Mouse (Mus musculus) spleen, adult 18-20 months (tissue): Measurements from ENCODE around the gene Sergef.

Experiments
- DNase-seq, 2 experiments: peaks; one replicate each; pipeline ENCODE4 v3.0.0; 2022; ENCODE audit warnings: mixed read lengths in 2 of 2

Gene Sergef

DNA sequence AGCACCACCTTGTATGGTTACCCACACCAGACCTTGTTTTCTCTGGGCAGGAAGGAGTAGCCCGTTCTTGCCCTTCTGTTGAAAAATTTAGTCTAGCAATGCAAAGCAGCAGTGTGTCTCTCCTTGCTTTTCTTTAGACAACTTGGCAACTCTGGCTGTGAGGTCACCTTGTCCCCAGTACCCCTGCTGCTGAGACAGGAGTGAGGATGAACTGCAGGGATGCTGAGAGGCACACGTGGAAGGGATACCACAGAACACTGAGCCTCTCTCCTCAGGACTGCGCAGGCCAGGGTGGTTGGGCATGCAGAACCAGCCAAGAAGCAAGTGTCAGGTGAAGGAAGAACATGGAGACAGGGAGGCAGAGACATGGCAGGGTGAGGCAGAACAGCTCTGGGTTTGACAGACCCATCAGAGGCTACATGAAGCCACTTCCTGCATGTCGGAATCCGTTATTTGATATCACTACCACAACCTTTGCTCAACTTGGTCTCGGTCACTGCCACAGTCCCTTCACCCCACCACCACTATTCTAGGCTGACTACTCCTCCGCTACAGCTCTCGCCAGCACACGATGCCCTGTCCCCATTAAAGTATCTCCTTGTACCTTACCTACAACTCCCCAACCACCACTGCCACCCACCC is 103.0 kb downstream of the Sergef start:
- no peak for DNase-seq

DNA sequence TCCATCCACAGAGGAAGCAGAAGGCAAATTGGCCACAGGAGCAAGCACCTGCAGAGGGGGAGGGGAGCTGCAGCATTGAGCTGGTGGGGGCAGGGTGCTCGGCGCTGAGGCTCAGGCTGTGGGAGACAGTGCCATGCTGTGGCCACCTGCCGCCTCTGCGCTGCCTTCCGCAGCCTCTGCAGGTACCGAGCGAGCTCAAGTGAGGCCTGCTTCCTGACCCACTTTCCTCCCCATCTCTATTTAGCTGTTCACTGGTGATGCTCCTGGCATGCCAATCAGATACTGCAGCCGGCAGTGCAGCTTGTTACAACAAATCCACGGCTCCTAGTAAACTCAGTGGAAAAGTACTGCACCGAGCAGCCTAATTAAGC is 104.2 kb downstream of the Sergef start:
- DNase-seq: peak in 1 of 2 experiments; percentile 13

DNA sequence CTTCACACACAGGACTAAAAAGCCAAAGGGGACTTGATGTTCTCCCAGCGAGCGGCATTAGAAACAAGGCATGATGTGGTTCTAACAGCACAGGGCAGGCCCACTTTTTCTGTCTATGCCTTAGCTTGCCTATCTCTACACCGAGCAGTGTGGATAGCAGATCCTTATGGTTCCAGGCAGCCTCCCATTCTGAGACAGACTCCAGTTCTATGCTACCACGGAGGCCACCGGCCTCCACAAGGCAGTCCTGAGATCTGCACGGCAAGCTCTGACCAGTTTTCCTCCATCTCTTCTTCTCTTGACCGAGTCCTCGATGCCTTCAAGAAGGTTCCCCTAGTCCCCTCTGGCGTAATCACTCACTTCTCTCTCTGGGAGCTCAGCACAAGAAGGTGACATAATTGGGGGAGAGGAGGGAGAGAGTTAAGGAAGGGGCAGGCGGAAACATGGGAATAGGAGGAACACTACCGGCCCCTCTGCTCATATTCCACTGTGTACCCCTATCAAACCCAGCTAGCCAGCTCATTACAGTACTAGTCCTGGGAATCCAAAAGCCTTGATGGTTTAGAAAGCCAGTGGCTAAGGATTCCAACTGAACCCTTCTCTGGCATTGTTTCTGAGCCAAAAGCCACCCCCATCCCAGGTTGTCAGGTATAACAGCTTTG is 104.7 kb downstream of the Sergef start:
- no peak for DNase-seq

DNA sequence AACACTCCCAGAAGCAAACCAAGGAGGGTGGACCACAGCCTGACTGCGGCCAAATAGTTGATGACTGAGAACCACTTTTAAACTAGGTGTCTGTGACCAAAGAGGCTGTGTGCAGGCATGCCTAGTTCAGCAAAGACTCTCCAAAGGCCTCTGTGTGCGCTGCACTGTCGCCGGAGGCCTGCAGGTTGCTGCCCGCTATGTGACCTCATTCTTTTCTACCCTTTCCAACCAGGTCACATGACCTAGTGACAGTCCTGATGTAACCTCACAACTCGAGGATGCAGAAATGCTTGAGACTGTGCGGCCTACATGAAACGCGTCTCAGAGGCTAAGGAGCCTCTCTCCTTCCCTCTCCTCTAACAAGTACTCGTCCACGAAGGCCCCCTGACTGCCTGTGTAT is 106.1 kb downstream of the Sergef start:
- DNase-seq: no peak

DNA sequence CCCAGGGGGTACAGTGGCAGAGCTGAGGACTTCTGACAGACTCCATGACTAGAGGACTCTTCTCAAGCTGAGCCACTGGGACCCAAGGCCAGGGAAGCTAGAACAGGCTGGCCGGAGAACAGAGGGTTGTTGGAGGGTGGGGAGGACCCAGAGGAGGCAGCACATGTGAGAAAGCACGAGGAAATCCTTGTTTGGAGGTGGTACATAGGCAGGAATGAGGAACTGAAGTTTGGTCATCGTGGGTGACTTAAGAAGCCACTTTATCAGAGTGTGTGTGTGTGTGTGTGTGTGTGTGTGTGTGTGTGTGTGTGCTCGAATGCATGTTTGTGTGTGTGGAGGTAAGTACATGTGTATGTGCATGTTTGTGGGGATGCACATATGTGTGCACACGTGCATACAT is 108.3 kb downstream of the Sergef start:
- DNase-seq: no peak

DNA sequence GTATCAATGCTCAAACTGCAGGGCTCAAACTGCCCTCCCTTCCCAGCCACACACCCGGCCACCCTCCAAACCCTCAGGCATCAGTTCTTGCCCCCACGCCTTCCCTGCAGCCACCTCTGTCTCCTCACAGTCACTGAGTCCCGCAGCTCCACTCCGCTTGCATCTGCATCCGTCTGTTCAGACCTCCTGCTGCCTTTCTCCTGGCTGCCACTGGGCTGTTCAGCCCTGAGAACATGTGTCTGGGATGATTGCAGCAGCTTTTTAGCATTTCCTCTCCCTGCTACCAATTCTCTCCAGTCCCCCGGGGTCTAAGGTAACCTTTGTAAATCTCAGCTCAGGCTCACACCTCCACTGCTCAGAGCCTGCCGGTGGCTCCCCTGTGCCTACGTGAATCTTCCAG is 109.7 kb downstream of the Sergef start:
- DNase-seq: no peak

DNA sequence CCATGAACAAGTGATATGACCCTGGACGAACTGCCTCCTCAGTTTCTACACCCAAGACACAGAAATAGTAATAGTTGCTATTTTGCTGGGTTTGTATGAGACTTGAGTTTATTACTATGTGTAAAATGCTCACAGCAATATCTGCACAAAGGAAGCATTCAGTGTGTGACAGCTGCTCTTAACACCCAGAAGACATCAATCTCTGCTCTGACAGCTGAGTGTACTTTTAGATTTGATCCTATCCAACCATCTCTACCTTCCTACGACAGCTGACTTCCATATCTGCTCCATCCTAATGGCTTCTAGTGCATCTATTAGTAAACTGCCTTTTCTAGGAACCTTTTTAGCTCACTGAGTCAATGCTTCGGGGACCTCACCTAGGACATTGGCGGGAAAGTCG is 110.3 kb downstream of the Sergef start:
- no peak for DNase-seq

DNA sequence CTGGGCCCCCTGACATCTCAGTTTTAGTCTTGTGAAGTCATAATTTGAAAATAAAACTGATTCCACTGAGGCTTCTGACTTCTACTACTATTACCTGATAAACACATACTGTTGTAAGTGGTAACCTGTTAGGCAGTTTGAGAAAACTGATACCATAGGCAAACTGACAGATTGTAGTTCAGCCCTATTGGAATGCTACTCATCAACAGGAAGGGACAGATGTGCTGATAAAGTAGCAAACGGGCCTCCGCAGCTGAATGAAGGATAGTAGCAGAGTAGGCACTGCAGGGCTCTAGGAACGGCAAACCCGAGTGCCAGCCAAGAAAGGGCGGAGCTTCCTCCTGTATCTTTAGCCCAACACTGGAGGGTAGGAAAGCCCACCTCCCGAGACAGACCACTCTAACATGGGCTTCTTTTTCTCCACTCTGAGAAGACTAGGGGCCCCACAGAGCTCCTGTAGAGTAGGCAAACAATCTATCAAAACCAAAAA is 112.9 kb downstream of the Sergef start:
- DNase-seq: no peak

DNA sequence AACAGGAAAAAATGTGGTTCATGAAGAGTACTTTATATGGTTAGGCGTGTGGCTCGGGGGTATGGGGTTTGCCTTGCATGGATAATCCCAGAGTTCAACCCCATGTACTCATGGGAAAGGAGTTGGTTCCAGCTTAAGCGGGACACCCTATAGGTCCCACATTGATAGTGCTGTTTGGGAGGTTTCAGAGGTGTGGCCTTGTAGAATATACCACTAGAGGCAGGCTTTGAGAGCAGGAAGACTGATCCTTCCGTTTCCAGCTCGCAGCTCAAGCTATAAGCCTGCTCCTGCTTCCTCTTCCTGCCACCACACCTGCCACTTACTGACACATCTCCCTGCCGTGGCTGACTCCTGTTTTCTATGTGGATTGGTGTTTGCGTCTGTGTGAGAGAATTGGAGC is 116.4 kb downstream of the Sergef start:
- DNase-seq: no peak

DNA sequence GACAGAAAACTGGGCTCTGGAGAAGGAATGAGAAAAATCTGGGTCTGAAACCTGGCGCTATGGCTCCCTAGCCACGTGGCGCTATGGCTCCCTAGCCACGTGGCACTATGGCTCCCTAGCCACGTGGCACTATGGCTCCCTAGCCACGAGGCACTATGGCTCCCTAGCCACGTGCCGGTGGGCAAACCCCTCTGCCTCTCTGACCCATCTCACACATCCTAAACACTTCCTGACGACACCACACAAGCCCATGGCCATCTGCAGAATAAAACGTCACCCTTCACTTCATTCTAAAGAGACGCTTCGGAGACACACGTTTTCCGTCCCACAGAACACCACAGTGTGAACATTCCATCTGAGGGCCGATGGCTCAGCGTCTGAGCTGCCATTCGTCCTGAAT is 117.8 kb downstream of the Sergef start:
- no peak for DNase-seq

DNA sequence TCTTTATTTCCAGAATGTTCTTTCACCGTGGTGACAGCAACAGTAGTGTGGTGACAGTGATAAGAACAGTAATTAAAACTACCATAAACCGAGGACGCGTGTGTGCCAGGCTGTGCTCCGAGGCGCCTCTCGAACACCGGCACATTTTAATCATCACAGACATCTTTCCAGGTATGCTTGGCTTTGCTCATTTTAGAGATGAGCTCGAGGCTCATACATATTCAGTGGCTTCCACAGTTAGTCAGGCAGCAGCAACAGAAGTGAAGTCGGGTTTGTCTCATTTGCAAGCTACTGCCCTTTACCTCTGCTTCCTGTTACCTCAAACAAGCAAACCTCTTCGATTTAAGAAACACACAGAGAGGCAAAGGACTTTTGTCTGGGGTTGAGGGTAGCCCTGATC is 120.5 kb downstream of the Sergef start:
- no peak for DNase-seq

DNA sequence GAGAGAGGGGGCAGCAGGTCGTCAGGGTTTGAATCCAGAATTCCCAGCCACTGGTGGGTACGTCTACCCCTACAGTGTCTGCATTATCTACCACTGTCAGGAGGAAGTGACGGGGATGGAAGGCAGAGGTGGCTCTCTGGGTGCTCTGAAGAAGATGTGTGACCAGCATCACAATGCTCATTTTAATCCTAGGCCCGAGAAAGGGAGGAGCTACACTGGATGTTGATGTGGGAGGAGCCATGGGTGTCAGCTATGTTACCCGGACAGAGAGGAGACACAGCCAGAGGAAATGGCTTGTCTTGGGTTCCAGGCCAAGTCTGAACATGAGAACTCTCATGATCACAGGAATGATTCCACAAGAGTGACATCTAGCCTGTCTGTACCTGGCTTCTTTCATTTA is 122.4 kb downstream of the Sergef start:
- no peak for DNase-seq

DNA sequence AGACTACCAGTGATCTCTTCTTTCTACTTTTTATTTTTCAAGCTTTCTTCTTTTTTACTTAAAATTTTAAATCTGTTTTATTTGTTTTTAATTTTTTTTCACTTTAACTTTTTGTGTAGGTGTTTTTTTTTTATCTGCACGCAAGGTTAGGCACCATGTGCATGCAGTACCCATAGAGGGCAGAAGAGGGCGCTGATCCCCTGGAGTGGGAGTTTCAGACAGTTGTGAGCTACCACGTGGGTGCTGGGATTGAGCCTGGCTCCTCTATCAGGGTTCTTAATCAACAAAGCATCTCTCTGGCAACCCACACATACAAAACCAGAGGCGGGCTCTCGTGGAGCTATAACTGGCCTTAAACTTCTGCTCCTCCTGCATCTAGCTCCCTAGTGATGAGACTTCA is 123.6 kb downstream of the Sergef start:
- DNase-seq: no peak

DNA sequence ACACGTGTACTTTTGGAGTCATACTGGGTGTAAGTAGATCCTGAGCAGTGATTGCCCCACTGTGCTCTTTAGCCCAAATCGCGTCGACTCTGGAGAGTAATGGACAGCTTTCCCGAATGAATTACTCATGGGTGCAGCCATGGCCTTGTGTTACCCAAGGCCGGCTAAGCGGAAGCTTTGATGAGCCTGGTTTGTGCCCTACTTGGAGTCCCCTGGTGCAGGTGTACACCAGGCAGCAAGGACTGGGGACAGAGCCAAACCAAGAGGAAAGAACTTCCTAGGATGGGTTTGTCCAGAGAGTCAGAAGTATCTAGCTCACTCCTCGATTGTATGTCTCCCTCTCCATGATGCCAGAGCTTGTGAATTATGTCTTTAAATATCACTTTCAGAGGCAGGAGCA is 124.6 kb downstream of the Sergef start:
- DNase-seq: no peak

DNA sequence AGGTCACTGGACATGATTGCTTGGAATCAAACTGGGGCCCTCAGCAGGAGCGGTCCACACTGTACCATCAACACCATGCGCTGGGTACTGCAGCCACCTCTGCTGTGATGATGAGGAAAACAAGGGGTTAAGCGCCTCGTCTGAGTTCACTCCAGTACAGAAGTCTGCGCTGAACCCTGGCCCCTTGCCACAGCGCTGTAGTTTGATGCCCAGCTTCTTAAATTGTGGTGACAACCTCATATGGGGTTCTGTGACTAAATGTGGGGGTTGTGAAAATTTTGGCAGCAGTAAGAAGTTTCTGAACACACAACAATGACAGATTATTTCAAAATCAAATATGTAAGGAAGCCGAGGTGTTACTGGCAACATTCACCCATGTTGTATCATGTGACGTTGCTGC is 126.0 kb downstream of the Sergef start:
- no peak for DNase-seq

DNA sequence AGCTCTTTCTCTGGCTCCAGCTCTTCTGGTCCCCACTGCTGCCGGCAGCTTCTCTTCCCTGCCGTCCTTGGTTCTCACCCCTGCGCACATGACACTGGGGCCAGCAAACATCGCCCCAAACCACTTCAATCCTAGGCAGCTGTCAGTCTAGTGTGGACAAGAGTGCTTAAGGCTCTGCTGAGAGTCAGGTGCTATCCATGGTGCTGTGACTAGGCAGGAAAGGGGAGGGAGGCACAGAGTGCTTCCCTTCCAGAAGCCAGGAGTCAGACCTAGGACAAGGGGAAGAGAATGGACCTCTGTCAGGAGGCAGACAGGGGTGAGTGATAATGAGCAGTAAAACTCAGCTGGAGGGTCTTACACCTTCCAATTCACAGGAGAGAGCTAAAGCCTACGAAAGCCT is 126.8 kb downstream of the Sergef start:
- DNase-seq: no peak

DNA sequence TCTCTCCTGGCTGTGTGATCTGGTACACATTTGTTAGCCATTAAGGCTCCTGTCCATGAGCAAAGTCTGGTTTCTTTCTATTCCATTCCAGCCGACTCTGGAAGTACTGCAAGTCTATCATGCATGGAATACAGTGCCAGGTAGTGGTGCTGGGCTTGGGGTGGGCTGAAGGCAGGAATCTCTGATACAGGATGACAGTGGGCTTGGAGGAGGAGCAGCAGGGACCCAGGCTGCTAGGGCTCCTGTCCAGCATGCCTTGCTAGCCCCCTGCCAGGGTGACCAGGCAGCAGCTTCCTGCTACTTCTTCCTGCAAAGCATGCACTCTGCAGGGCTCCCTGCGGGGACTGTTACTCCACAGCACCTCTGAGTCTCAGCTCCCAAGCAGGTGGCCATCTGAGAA is 128.8 kb downstream of the Sergef start:
- DNase-seq: no peak

DNA sequence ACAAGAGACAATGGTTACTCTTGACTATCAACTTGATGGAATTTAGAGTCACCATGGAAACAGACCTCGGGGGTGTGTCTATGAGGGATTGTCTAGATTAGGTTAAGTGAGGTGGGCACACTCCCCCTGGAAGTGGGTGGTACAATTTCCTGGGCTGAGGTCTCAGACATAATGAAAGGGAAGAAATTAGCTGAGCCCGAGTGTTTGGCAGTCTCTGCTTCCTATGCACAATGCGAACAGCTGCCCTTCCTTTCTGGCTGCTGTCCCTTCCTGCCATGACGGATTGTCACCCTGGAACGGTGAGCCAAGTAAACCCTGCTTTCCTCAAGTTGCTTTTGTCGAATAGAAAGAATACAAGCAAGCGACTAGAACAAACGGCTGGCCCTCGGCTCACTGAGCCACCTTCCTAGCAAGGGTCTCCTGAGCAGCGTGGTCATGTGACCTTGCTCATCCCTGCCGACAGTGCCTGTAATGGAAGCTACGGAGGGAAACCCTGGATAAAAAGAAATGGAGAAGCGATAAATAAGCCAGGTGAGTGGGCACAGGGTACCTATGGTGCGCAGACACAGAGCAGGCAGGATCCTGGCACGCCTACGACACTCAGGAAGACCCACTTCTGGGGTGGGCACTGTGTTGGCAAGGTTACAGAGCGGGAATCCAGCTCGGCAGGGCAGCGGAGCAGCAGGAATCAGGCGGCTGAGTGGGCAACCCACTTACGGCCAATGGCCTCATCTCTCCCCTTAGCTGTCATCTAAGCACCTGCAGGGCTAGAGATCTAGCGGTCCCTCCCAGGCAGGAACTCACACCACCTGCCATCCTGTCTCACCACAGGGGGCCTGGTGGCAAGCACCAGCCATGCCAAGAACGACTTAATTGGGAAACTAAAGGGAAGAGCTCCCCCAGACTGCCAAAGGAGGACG is 130.0 kb downstream of the Sergef start:
- no peak for DNase-seq

DNA sequence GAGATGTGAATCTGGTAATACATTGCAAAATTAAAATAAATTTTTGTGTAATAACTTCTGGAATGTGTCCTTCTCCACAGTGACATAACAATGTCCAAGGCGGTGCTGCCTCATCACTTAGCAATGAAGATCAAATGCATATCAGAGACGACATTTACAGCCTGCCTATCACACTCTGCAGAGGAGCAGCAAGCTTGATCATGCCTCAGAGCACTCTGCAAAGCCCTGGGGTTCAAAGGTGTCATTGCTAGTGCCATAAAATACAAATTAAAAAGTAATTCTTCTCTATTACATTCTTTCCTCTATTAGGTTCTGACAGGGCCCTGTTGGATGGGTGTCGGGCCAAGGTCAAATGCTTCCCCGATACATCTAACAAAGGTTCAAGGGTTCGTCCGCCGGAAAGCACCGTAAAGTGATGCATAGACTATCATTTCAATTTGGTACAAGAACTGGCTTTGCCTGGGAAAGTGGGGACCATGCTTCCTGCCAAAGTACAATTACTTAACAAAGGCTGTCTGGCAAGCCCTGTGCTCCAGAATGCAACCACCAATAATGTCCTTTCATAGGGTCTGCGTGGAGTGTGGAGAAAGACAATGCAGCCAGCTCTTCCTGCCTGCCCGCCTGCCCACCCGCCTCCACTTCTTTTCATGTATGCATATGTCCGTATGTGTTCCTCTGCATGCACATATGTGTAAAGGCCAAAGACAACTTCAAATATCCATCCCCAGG is 130.9 kb downstream of the Sergef start:
- DNase-seq: no peak

DNA sequence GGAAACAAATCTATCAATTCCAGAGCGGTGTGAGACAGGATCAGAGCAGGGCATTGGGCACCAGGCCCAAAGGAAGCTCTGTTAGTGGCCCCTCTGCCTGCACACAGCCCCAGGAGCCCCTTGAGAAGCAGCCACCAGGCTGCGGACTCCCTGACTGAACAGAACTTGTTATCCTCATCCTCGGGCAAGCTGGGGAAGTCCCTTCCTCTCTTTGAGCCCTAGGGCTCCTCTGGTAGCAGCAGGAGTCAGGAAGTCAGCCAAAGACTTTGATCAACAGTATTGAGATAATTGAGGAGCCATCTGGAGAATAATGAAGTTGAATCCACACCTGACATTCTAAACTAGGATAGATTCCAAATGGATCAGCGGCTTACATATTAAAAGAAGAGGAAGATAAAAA is 135.4 kb downstream of the Sergef start:
- DNase-seq: no peak

DNA sequence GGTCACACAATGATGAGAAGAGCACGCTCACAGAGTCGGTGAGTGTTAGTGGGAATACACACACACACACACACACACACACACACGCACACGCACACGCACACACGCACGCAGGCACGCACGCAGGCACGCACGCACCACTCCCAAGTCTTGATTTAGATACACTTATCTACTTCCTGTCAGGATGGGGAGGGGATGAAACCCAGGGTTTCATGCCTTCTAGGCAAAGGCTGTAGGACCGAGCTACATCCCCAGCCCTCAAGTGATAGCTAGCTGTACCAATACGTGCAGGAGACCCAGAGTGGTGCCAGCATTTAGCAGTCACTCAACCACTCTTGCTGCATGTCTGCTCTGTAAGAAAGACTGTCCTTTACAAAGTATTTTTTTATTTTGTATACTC is 137.0 kb downstream of the Sergef start:
- DNase-seq: no peak

DNA sequence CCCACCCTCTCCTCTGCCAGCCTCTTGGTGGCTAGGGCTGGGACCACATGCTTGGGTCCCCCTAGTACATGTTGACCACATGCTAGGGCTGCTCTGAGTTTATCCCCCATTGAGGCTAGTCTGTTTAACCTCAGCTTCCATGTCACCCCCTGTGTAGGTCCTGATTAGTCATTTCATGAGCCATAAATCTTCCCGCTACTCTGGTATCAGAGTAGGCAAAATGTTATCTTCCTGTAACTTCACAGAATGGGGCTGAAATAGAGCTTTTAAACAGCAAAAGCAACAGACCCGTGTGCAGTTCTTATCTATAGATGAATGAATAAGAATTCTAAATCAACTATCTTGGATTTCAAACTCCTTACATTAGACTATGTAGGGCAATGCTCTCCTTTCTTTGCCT is 138.1 kb downstream of the Sergef start:
- no peak for DNase-seq

DNA sequence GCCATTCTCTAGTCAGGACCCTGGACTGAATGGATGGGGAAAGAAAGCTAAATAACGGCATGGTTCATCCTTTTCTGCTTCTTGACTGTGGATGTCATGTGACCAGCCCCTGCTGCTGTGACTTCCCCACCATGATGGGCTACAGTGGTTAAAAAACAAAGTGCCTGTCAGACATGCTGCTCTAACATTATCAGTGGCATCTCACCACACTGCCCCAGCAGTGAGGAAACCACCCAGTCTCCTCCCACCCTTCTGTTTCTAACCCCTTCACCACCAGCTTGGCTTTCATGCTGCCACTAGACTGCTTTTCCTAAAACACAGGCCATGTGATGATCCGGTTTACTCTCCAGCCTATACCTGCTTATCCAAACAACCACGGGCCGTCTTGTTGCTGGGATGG is 140.0 kb downstream of the Sergef start:
- DNase-seq: no peak
